Mouse (Mus musculus) neural tube, embryonic 15.5 days (tissue): ENCODE measurements around the gene Emg1. TPM values are rescaled to one million over a fixed set of nuclear protein-coding genes. Genes with fewer than 3 reads are reported as not detected.

Experiments
- ATAC-seq: fragments of 200-750 bp; cut with Nextera tagmentation; 2 replicates; pipeline ENCODE4 v1.8.0; 2017; ENCODE audit warnings: mild to moderate bottlenecking, moderate TSS enrichment, moderate library complexity; ENCODE audit not compliant: low FRiP score
- H3K27ac ChIP-seq: fragments of 300-500 bp; sonication (generic); replicated peaks from 2 replicates; pipeline ENCODE4 v1.5.1; 2015; ENCODE audit warnings: mild to moderate bottlenecking, inconsistent platforms
- H3K27me3 ChIP-seq: fragments of 300-500 bp; sonication (generic); replicated peaks from 2 replicates; pipeline ENCODE4 v1.6.1; 2015; ENCODE audit warnings: inconsistent platforms
- H3K36me3 ChIP-seq: fragments of 300-500 bp; sonication (generic); 2 replicates; pipeline ENCODE4 v1.6.1; 2015; ENCODE audit warnings: inconsistent platforms
- H3K4me1 ChIP-seq: fragments of 300-500 bp; sonication (generic); 2 replicates; pipeline ENCODE4 v1.6.1; 2015; ENCODE audit warnings: inconsistent platforms
- H3K4me2 ChIP-seq: fragments of 300-500 bp; sonication (generic); 2 replicates; pipeline ENCODE4 v1.6.1; 2015; ENCODE audit warnings: inconsistent platforms, mild to moderate bottlenecking, moderate library complexity
- H3K4me3 ChIP-seq: fragments of 300-500 bp; sonication (generic); replicated peaks from 2 replicates; pipeline ENCODE4 v1.5.1; 2015; ENCODE audit warnings: mild to moderate bottlenecking, inconsistent platforms
- H3K9ac ChIP-seq: fragments of 300-500 bp; sonication (generic); replicated peaks from 2 replicates; pipeline ENCODE4 v1.6.1; 2015; ENCODE audit warnings: mild to moderate bottlenecking, inconsistent platforms
- H3K9me3 ChIP-seq: fragments of 300-500 bp; sonication (generic); replicated peaks from 2 replicates; pipeline ENCODE4 v1.6.1; 2016; ENCODE audit warnings: inconsistent platforms
- WGBS: fragments of 180-500 bp; shearing (Covaris S2); methylation state at CpG from one replicate; pipeline ENCODE4 v1.1.7; 2015; ENCODE audit warnings: mixed read lengths; 5-methylcytosine and 5-hydroxymethylcytosine counted together
- polyA plus RNA-seq: library from polyadenylated mRNA; unstranded; fragments of >200 nt; fragmentation: Nextera tagmentation; extraction: Ambion mirVana; gene quantifications from 2 replicates; pipeline ENCODE4 v1.2.1, GENCODE M21; 2015

Emg1 gene
- polyA plus RNA-seq, 1 experiment from 2014 or later, result 99.9 TPM

DNA sequence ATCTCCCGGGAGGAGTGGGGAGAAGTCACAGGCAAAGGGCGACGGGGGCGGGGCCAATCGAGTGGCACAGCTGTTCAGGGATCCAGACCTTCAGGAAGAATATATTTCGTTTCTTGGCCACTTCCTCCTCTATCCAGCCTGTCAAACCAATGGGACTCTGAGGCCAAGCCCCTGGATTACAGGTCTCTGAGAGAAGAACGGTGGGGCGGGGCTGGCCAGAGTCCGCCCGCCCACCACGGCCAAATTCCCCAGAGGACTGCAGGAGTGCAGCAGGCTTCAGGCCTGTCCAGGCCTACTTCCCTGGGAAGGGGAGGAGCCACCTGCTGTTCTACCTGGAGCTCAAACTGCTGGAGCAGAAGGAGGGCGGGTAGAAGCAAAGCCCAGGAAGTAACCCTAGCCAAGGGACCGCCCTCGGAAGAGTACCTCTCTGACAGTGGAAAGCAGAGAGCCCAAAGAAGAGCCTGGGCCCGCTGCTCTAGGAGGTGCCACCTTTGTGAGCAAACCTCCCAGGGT is 26.6 kb upstream of the Emg1 start, which contains the start of gene Ptpn6:
TSS of gene Ptpn6 (minus strand) at position 204 of the 513 bp plus-strand sequence.
- peak within 1 kb of the TSS; percentile 95 for H3K9ac ChIP-seq
- H3K4me3 ChIP-seq, result no peak within 1 kb of the TSS
- no peak for ATAC-seq
- H3K36me3 ChIP-seq, result peaks cover 13% of the 10 kb centered on the region
- peaks cover 33% of the 10 kb centered on the region for H3K4me1 ChIP-seq
- 21% methylated on average over 15 of the region's 15 CpGs for WGBS
- H3K4me2 ChIP-seq, result peak within 1 kb of the TSS; percentile 84
- no peaks in the 10 kb centered on the region for H3K9me3 ChIP-seq
- peak within 1 kb of the TSS; percentile 99; the same call in 1 of the 2 replicates for H3K27ac ChIP-seq
- H3K27me3 ChIP-seq, result no peaks in the 10 kb centered on the region

DNA sequence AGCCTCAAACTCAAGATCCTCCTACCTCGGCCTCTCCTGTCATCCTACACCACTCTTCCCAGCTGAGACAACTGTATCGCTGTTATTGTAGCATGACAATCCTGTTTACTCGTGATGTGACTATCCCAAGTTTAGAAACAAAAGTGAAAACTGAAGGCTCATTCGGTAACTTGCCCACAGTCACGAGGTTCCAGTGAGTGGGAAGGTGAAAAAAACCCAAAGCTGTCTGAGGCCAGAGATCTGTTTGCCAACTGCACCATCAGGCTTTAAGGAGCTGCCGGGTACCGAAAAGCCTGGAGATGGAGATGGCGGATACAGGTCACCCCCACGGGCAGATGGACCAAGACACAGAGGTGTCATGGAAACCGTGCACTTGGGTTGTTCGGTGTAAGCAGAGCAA is 25.1 kb upstream of the Emg1 start:
- Histone ChIP-seq H3K4me1 (peaks cover 25% of the 10 kb centered on the region), H3K9me3 (no peaks in the 10 kb centered on the region), H3K9ac (no peak overlapping the region), H3K4me3 (no peak overlapping the region), H3K27ac (no peak overlapping the region), H3K27me3 (no peaks in the 10 kb centered on the region), H3K36me3 (no peaks in the 10 kb centered on the region), H3K4me2 (no peak overlapping the region)
- WGBS, result 94% methylated on average over 11 of the region's 11 CpGs
- no peak for ATAC-seq

DNA sequence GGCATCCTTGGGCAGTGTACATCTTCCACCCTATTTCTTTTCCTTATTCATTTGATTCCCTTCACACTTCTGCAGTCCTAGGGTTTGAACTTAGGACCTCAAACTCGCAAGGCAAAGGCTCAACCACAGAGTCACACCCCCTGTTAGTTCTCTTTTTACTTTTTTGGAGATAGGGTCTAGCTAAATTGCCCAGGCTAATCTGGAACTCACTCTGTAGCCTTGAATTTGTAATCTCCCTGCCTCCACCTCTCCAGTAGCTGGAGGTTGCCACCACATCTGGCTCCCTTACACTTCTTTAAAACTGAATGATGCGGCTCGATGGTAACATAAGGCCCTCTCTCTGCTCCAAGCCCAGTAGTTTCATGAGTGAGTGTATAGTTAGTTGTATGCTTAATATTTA is 22.4 kb upstream of the Emg1 start:
- Histone ChIP-seq H3K9me3 (no peaks in the 10 kb centered on the region), H3K4me1 (peaks cover 10% of the 10 kb centered on the region), H3K27me3 (no peaks in the 10 kb centered on the region), H3K4me3 (no peak overlapping the region), H3K9ac (no peak overlapping the region), H3K27ac (no peak overlapping the region), H3K4me2 (no peak overlapping the region), H3K36me3 (no peaks in the 10 kb centered on the region)
- WGBS, result 95% methylated on average over 3 of the region's 3 CpGs
- ATAC-seq, result no peak

DNA sequence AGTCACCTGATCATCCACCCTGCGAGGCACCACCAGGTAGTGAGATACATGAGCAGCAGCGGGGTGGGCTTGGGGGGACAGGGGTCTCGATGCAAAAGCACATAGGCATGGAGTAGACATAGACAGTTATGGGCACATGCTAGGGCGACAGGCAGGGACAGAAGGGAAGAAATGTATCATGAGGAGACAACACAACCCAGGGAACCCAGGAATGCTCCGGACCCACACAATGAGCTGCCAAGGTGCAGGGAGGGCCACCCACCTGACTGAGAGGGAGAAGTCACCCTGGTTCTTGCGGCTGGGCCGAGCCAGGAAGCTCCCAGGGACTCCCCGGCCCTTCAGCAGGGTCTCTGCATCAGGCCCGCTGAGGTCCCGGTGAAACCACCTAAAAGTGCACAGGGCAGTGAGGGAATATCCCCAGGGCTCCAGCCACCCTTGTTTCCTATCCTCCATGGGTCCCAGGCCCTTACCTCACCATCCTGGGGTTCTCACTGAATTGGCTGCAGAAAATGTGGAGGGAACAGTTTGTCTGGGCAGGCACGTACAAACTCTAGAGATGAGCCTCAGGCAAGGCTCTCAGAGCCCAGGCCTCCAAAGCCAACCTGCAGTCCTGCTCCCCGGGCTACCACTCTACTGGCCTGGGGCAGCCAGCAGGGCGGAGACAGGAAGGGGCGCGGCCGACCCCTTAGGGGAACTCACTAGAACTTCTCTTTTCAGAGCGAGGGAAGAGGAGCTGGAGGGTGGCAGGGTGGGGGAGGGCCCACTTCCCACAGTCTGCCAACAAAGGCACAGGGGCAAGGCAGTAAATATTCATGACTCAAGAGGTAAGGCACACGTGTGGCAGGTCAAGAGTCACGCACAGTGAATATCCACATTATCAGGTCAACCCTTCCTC is 20.7 kb upstream of the Emg1 start:
- H3K36me3 ChIP-seq, result no peaks in the 10 kb centered on the region
- no peak overlapping the region for H3K4me3 ChIP-seq
- WGBS, result 47% methylated on average over 19 of the region's 19 CpGs
- H3K27me3 ChIP-seq, result no peaks in the 10 kb centered on the region
- no peak overlapping the region for H3K9ac ChIP-seq
- no peaks in the 10 kb centered on the region for H3K4me1 ChIP-seq
- no peak overlapping the region for H3K27ac ChIP-seq
- ATAC-seq, result no peak
- no peak overlapping the region for H3K4me2 ChIP-seq
- H3K9me3 ChIP-seq, result no peaks in the 10 kb centered on the region

DNA sequence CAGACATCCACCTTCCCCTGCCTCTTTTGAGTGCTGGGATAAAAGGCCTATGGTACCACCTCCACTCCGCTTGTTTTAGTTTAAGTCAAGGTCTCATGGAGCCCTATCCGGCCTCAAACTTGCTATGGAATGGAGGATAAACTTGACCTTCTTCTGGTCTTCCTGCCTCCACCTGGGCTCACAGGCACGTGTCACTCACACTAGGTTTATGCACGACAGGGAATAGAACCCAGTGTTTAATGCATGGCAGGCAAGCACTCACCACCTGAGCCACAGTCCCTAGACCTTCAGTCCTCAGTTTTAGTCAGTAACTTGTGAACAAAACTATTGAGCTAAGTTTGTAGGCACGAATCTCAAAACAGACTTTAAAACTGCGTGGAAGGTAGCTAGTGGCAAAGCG is 19.1 kb upstream of the Emg1 start:
- no peak overlapping the region for H3K4me2 ChIP-seq
- H3K27me3 ChIP-seq, result no peaks in the 10 kb centered on the region
- H3K27ac ChIP-seq, result no peak overlapping the region
- no peaks in the 10 kb centered on the region for H3K36me3 ChIP-seq
- H3K9me3 ChIP-seq, result no peaks in the 10 kb centered on the region
- ATAC-seq, result no peak
- H3K9ac ChIP-seq, result no peak overlapping the region
- H3K4me3 ChIP-seq, result no peak overlapping the region
- H3K4me1 ChIP-seq, result no peaks in the 10 kb centered on the region
- 88% methylated on average over 7 of the region's 7 CpGs for WGBS

DNA sequence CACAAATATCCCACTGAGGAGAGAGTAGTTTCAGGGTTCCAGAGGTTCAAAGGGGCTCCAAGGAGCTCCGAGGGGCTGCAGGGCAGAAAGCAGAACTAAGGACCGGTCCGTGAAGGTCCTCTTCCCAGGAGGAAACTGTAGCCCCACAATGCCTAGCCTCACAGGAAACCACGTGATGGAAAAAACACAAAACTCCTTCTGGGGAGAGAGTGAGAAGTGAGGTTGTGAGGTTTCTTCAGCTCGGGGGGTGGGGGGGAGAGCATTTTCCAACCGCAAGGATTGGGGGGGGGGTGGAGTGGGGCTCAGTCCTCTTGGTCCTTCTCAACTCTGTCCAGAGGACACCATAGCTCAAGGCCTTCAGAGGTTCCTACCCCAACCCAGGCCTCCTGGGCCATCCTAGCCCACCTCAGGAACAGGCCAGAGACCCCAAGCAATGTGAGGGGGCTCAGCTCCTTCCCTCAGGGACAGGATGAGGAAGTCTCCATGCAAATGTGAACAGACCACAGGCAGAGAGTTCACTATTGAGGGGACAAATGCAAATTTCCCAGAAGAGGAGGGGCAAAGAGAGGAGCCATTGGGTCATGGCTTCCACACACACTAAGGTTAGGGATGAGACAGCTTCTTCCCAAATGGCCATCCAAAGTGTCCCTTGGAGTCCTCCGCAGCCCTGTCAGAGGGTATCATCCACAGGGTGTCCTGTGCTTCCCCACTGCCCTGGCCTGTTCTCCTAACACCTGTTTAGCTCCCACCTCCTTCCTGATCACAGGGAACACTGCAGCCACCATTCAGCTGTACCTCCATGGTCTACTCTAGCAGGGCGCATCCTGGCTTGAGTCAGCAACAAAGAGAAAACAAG is 18.1 kb upstream of the Emg1 start:
- no peak overlapping the region for H3K4me3 ChIP-seq
- no peak for ATAC-seq
- no peaks in the 10 kb centered on the region for H3K4me1 ChIP-seq
- H3K27me3 ChIP-seq, result no peaks in the 10 kb centered on the region
- H3K9me3 ChIP-seq, result no peaks in the 10 kb centered on the region
- H3K36me3 ChIP-seq, result no peaks in the 10 kb centered on the region
- no peak overlapping the region for H3K9ac ChIP-seq
- WGBS, result 87% methylated on average over 8 of the region's 8 CpGs
- no peak overlapping the region for H3K27ac ChIP-seq
- H3K4me2 ChIP-seq, result no peak overlapping the region

DNA sequence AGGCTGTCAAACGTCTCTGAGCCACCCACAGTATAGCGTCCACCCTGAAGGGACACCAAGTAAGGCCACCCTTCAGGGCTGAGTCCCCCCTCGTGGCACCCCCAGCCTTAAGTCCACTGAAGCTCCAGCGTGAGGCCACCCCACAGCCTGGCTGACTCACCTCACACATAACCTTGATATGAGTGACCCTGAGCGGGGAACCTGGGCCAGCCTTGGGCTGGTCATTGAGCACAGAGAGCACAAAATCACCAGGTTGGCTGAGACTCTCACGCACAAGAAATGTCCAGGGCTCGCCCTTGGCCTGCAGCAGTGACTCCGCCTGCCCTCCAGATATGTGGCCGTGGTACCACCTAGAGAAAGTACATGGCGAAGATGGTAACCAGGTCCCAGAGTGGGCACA is 16.6 kb upstream of the Emg1 start:
- H3K27ac ChIP-seq, result no peak overlapping the region
- H3K27me3 ChIP-seq, result no peaks in the 10 kb centered on the region
- H3K4me2 ChIP-seq, result no peak overlapping the region
- no peaks in the 10 kb centered on the region for H3K4me1 ChIP-seq
- no peaks in the 10 kb centered on the region for H3K9me3 ChIP-seq
- WGBS, result 89% methylated on average over 10 of the region's 10 CpGs
- H3K9ac ChIP-seq, result no peak overlapping the region
- H3K4me3 ChIP-seq, result no peak overlapping the region
- no peak for ATAC-seq
- H3K36me3 ChIP-seq, result no peaks in the 10 kb centered on the region

DNA sequence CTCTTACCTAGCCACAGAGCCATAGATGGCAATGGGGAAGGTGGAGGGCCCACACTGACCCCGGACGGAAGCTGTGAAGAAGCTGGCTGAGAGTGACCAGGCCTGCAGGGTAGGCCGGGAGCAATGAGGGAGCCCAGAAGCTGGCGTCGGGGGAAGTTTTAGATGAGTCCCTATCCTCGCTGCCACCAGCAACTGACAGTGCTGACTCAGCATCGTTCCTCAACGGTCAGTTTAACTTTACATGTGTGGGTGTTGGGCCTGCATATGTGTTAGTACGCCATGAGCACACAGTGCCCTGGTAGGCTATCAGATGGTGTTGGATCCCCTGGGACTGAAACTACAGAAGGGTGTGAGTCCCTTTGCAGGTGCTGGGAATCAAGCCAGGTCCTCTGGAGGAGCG is 12.5 kb upstream of the Emg1 start:
- Histone ChIP-seq H3K27me3 (no peaks in the 10 kb centered on the region), H3K36me3 (no peaks in the 10 kb centered on the region), H3K4me3 (no peak overlapping the region), H3K27ac (no peak overlapping the region), H3K4me2 (no peak overlapping the region), H3K9ac (no peak overlapping the region), H3K9me3 (no peaks in the 10 kb centered on the region), H3K4me1 (no peaks in the 10 kb centered on the region)
- 89% methylated on average over 10 of the region's 10 CpGs for WGBS
- ATAC-seq, result no peak

DNA sequence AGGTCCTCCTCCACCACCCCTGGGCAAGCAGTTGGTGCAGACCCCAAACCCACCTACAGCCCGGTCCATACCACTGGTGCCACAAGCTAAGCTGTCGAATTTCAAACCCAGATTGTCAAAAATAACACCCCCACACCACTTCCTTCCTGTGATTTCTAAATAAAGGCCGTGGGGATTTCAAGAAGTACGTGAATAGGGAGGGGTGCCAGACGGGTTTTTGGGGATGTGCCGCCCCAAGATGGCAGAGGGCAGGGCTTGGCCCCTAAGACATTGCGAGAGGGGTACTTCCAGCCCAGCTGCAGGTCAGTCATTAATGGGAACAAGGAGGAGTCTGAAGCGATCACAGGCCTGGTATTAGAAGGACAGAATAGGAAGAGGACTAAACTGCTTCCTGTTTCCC is 11.6 kb upstream of the Emg1 start:
- WGBS, result 81% methylated on average over 8 of the region's 8 CpGs
- Histone ChIP-seq H3K4me2 (no peak overlapping the region), H3K36me3 (no peaks in the 10 kb centered on the region), H3K9me3 (no peaks in the 10 kb centered on the region), H3K9ac (no peak overlapping the region), H3K4me1 (no peaks in the 10 kb centered on the region), H3K27me3 (no peaks in the 10 kb centered on the region), H3K27ac (no peak overlapping the region), H3K4me3 (no peak overlapping the region)
- ATAC-seq, result no peak

GRCm38 (mm10) chr6:124722876-124723473 is 11.0 kb upstream of the Emg1 start:
- Histone ChIP-seq H3K9me3 (no peaks in the 10 kb centered on the region), H3K36me3 (no peaks in the 10 kb centered on the region), H3K4me2 (no peak overlapping the region), H3K4me3 (no peak overlapping the region), H3K4me1 (no peaks in the 10 kb centered on the region), H3K27ac (no peak overlapping the region), H3K27me3 (no peaks in the 10 kb centered on the region), H3K9ac (no peak overlapping the region)
- WGBS, result 86% methylated on average over 6 of the region's 6 CpGs
- ATAC-seq, result no peak

- no peak for ATAC-seq
- no peak overlapping the region for H3K27ac ChIP-seq
- 70% methylated on average over 11 of the region's 11 CpGs for WGBS
- H3K4me2 ChIP-seq, result no peak overlapping the region
- no peak overlapping the region for H3K4me3 ChIP-seq
- no peak overlapping the region for H3K9ac ChIP-seq
- H3K4me1 ChIP-seq, result no peaks in the 10 kb centered on the region
- no peaks in the 10 kb centered on the region for H3K9me3 ChIP-seq
- no peaks in the 10 kb centered on the region for H3K27me3 ChIP-seq
- peaks cover 15% of the 10 kb centered on the region for H3K36me3 ChIP-seq
Measured at GRCm38 (mm10) chr6:124720904-124721303, 8.9 kb upstream of the Emg1 start.
